Mouse (Mus musculus) MEL (cell line): ENCODE results near the gene Tnfsf9. TPM values are rescaled to one million over a fixed set of nuclear protein-coding genes. Genes with fewer than 3 reads are reported as not detected.

ENCODE experiments used
- DNase-seq: peaks from one replicate; pipeline ENCODE4 v3.0.0; 2011; ENCODE audit warnings: low read depth, low spot score
- H3K27ac ChIP-seq: 2 replicates; pipeline ENCODE4 v1.5.1; 2012; ENCODE audit warnings: low read depth, mild to moderate bottlenecking, control low read depth, low read length, moderate library complexity; ENCODE audit not compliant: control insufficient read depth
- H3K27me3 ChIP-seq, 2 experiments: fragments of 150-350 bp in 1 of 2; sonication (generic) in 1 of 2; 2 replicates each; pipeline ENCODE4 v1.6.1; 2012; ENCODE audit warnings: low read length in 2 of 2, mild to moderate bottlenecking in 2 of 2, improper control_type of control experiment in 1 of 2, moderate library complexity in 1 of 2; ENCODE audit not compliant: insufficient read depth in 2 of 2, control insufficient read depth in 1 of 2
- H3K36me3 ChIP-seq, 2 experiments: 2 replicates each; pipeline ENCODE4 v1.6.1; 2012 to 2014; ENCODE audit warnings: low read length in 2 of 2, improper control_type of control experiment in 1 of 2, inconsistent platforms in 1 of 2, mild to moderate bottlenecking in 1 of 2; ENCODE audit not compliant: insufficient read depth in 2 of 2, control insufficient read depth in 1 of 2
- H3K4me1 ChIP-seq, 2 experiments: fragments of 150-350 bp in 1 of 2; sonication (generic) in 1 of 2; 2 replicates each; pipeline ENCODE4 v1.6.1; 2012; ENCODE audit warnings: low read length in 2 of 2, improper control_type of control experiment in 1 of 2, mild to moderate bottlenecking in 1 of 2; ENCODE audit not compliant: insufficient read depth in 2 of 2, control insufficient read depth in 1 of 2
- H3K4me3 ChIP-seq, 2 experiments: fragments of 150-350 bp in 1 of 2; sonication (generic) in 1 of 2; 2 replicates each; pipeline ENCODE4 v1.5.1; 2012; ENCODE audit warnings: low read depth in 2 of 2, low read length in 2 of 2, mild to moderate bottlenecking in 2 of 2, moderate library complexity in 2 of 2, control low read depth in 1 of 2, improper control_type of control experiment in 1 of 2; ENCODE audit not compliant: control insufficient read depth in 1 of 2, insufficient read depth in 1 of 2
- H3K79me2 ChIP-seq: 2 replicates; pipeline ENCODE4 v1.6.1; 2012; ENCODE audit warnings: mild to moderate bottlenecking, low read length, moderate library complexity; ENCODE audit not compliant: control insufficient read depth, poor library complexity, insufficient read depth
- H3K9ac ChIP-seq: 2 replicates; pipeline ENCODE4 v1.6.1; 2012; ENCODE audit warnings: low read depth, mild to moderate bottlenecking, control low read depth, low read length, moderate library complexity; ENCODE audit not compliant: control insufficient read depth, poor library complexity, severe bottlenecking
- H3K9me3 ChIP-seq: fragments of 150-350 bp; sonication (generic); replicated peaks from 2 replicates; pipeline ENCODE4 v1.6.1; 2012; ENCODE audit warnings: mild to moderate bottlenecking, low read length, improper control_type of control experiment, moderate library complexity; ENCODE audit not compliant: insufficient read depth
- BHLHE40 ChIP-seq: IDR thresholded peaks from 2 replicates; pipeline ENCODE4 v1.6.1; 2012; ENCODE audit warnings: low read depth, mild to moderate bottlenecking, inconsistent platforms, low read length, improper control_type of control experiment, borderline replicate concordance
- E2F4 ChIP-seq: IDR thresholded peaks from 2 replicates; pipeline ENCODE4 v1.6.1; 2011; ENCODE audit warnings: low read depth, low read length, improper control_type of control experiment, borderline replicate concordance
- ELF1 ChIP-seq: IDR thresholded peaks from 2 replicates; pipeline ENCODE4 v1.6.1; 2014; ENCODE audit warnings: low read depth, mild to moderate bottlenecking, inconsistent platforms, low read length, improper control_type of control experiment, moderate library complexity
- EP300 ChIP-seq, 2 experiments: IDR thresholded peaks; 2 replicates each; pipeline ENCODE4 v1.6.1; 2011; ENCODE audit warnings: improper control_type of control experiment in 2 of 2, low read length in 2 of 2, low read depth in 1 of 2, mild to moderate bottlenecking in 1 of 2
- ETS1 ChIP-seq: IDR thresholded peaks from 2 replicates; pipeline ENCODE4 v1.6.1; 2012; ENCODE audit warnings: low read depth, mild to moderate bottlenecking, inconsistent platforms, low read length, improper control_type of control experiment, moderate library complexity
- GABPA ChIP-seq: IDR thresholded peaks from 2 replicates; pipeline ENCODE4 v1.6.1; 2012; ENCODE audit warnings: low read depth, mild to moderate bottlenecking, inconsistent platforms, low read length, improper control_type of control experiment, moderate library complexity
- GATA1 ChIP-seq: IDR thresholded peaks from 2 replicates; pipeline ENCODE4 v1.6.1; 2011; ENCODE audit warnings: low read depth, low read length, improper control_type of control experiment
- MAFK ChIP-seq: IDR thresholded peaks from 2 replicates; pipeline ENCODE4 v1.6.1; 2011; ENCODE audit warnings: low read depth, mild to moderate bottlenecking, low read length, improper control_type of control experiment, borderline replicate concordance
- MXI1 ChIP-seq: IDR thresholded peaks from 2 replicates; pipeline ENCODE4 v1.6.1; 2011; ENCODE audit warnings: mild to moderate bottlenecking, low read depth, low read length, improper control_type of control experiment
- MYB ChIP-seq: IDR thresholded peaks from 2 replicates; pipeline ENCODE4 v1.6.1; 2011; ENCODE audit warnings: mild to moderate bottlenecking, low read depth, low read length, improper control_type of control experiment
- MYC ChIP-seq: IDR thresholded peaks from 2 replicates; pipeline ENCODE4 v1.6.1; 2011; ENCODE audit warnings: low read depth, mild to moderate bottlenecking, low read length, improper control_type of control experiment, moderate library complexity
- NRF1 ChIP-seq: IDR thresholded peaks from 2 replicates; pipeline ENCODE4 v1.6.1; 2014; ENCODE audit warnings: low read depth, mild to moderate bottlenecking, inconsistent platforms, low read length, improper control_type of control experiment, moderate library complexity; ENCODE audit not compliant: poor library complexity, insufficient read depth, severe bottlenecking
- POLR2A ChIP-seq, 2 experiments: IDR thresholded peaks; 2 replicates each; pipeline ENCODE4 v1.6.1; 2011 to 2012; ENCODE audit warnings: low read length in 2 of 2, mild to moderate bottlenecking in 2 of 2, control low read depth in 1 of 2, improper control_type of control experiment in 1 of 2, low read depth in 1 of 2, moderate library complexity in 1 of 2; ENCODE audit not compliant: control insufficient read depth in 1 of 2, insufficient read depth in 1 of 2, poor library complexity in 1 of 2
- POLR2AphosphoS2 ChIP-seq: IDR thresholded peaks from 2 replicates; pipeline ENCODE4 v1.6.1; 2011; ENCODE audit warnings: low read length, improper control_type of control experiment
- RAD21 ChIP-seq: IDR thresholded peaks from 2 replicates; pipeline ENCODE4 v1.6.1; 2011; ENCODE audit warnings: mild to moderate bottlenecking, low read depth, low read length, improper control_type of control experiment
- SMC3 ChIP-seq: IDR thresholded peaks from 2 replicates; pipeline ENCODE4 v1.6.1; 2011; ENCODE audit warnings: low read depth, low read length, improper control_type of control experiment
- TBP ChIP-seq: IDR thresholded peaks from 2 replicates; pipeline ENCODE4 v1.8.0; 2011; ENCODE audit warnings: low read depth, low read length, improper control_type of control experiment
- TCF12 ChIP-seq: IDR thresholded peaks from 2 replicates; pipeline ENCODE4 v1.6.1; 2014; ENCODE audit warnings: low read depth, mild to moderate bottlenecking, inconsistent platforms, low read length, improper control_type of control experiment, moderate library complexity
- UBTF ChIP-seq: IDR thresholded peaks from 2 replicates; pipeline ENCODE4 v1.6.1; 2012; ENCODE audit warnings: low read depth, mild to moderate bottlenecking, inconsistent platforms, low read length, improper control_type of control experiment, moderate library complexity, borderline replicate concordance; ENCODE audit not compliant: insufficient read depth
- USF1 ChIP-seq: IDR thresholded peaks from 2 replicates; pipeline ENCODE4 v1.6.1; 2014; ENCODE audit warnings: low read depth, mild to moderate bottlenecking, inconsistent platforms, low read length, improper control_type of control experiment, moderate library complexity
- ZKSCAN1 ChIP-seq: IDR thresholded peaks from 2 replicates; pipeline ENCODE4 v1.6.1; 2012; ENCODE audit warnings: low read depth, mild to moderate bottlenecking, inconsistent platforms, low read length, improper control_type of control experiment, moderate library complexity
- ZMIZ1 ChIP-seq: IDR thresholded peaks from 2 replicates; pipeline ENCODE4 v1.6.1; 2012; ENCODE audit warnings: low read depth, mild to moderate bottlenecking, inconsistent platforms, low read length, improper control_type of control experiment, moderate library complexity
- ZNF384 ChIP-seq: IDR thresholded peaks from 2 replicates; pipeline ENCODE4 v1.6.1; 2012; ENCODE audit warnings: low read depth, mild to moderate bottlenecking, inconsistent platforms, low read length, improper control_type of control experiment
- polyA plus RNA-seq, 2 experiments: library from polyadenylated mRNA; stranded (reverse) in 1 of 2; unstranded in 1 of 2; fragments of >175 nt in 1 of 2; fragments of >200 nt in 1 of 2; gene quantifications; 2 replicates each; pipeline versions ENCODE4 v1.2.1 to v1.2.4; 2012; ENCODE audit warnings: low replicate concordance in 2 of 2, low read depth in 1 of 2; ENCODE audit not compliant: insufficient read length in 2 of 2, insufficient read depth in 1 of 2, missing spikeins in 1 of 2
- total RNA-seq: library from RNA; depleted of rRNA; stranded (reverse); fragments of 300-350 nt; gene quantifications from 2 replicates; pipeline ENCODE4 v1.2.3, GENCODE M21; 2012

The Tnfsf9 gene
- total and polyA plus RNA-seq, 3 experiments: 2.0 to 3.4 TPM; not detected in 1

- peaks cover 15 to 30% of the 10 kb centered on the region in 2 experiments for H3K4me1 ChIP-seq
- peak overlapping the region; percentile 29; the same call in 1 of the 2 replicates for H3K27ac ChIP-seq
- TF ChIP-seq ZNF384 (no peak), USF1 (no peak), MXI1 (no peak), POLR2AphosphoS2 (no peak), MYB (0 out of 2 replicates have a peak, but pooled peaks have one; percentile 27), POLR2A (IDR thresholded peaks at IDR 0.05; ENCODE audit: control insufficient read depth in 1 of 2, insufficient read depth in 1 of 2, low read depth in 1 of 2, low read length in 2 of 2, poor library complexity in 1 of 2) (no peak), MAFK (no peak), GATA1 (no peak), ELF1 (no peak), BHLHE40 (no peak), TBP (0 out of 2 replicates have a peak, but pooled peaks have one; percentile 29), EP300 (IDR thresholded peaks at IDR 0.05; ENCODE audit: low read depth in 1 of 2, low read length in 2 of 2) (peak; percentile 40 to 61; a peak in 2 of 4 replicates), ETS1 (no peak), SMC3 (no peak), GABPA (no peak)
- TF ChIP-seq, all 39 proteins: peak for 3
- Histone ChIP-seq H3K36me3 (peaks cover 0 to 22% of the 10 kb centered on the region in 2 experiments; a peak in 2 of 4 replicates), H3K4me3 (no peak overlapping the region), H3K9me3 (no peaks in the 10 kb centered on the region), H3K27me3 (no peaks in the 10 kb centered on the region), H3K9ac (peak overlapping the region; percentile 23; the same call in 1 of the 2 replicates), H3K79me2 (no peaks in the 10 kb centered on the region)
- DNase-seq: peak; percentile 52
Measured at GRCm38 (mm10) chr17:57124792-57125191, 19.7 kb downstream of the Tnfsf9 start.

DNA sequence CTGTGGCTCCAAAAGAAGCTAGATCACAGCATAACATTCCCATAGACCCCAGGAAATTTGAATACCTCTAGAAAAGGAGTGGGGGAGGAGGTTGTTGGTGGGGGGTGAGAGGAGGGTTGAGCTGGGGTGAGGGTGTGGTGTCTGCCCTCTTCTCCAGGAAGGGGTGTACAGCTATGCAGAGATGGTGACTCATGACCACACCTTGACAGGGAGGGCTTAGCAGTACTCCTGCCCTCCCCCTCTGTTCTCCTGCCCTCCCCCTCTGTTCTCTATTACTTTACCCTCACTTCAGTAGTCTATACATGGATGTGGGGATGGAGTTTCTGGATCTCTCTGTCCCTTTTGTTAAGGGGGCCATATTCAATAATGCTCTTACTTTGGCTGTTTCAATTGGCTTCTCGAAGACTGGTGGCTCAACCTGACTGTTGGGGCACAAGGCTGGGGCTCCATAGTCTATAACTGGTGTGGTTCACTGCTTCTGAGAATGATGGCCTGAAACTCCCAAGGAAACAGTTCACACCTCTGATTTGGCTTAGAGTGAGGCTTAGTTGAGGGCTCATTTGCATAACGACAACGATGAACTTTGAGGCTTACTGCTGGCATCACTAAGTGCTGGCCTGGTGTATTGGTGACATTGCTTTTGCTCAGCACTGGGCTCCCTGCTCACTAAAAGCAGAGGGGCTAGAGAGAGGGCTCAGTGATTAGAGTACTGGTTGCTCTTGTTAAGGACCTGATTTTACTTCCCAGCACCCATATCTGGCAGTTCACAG lies 20.9 kb downstream of the Tnfsf9 start:
- H3K4me1 ChIP-seq: peaks cover 22 to 36% of the 10 kb centered on the region in 2 experiments
- DNase-seq: peak; percentile 47
- no peak overlapping the region for H3K4me3 ChIP-seq
- H3K27me3 ChIP-seq: no peaks in the 10 kb centered on the region
- no peak overlapping the region for H3K9ac ChIP-seq
- no peak overlapping the region for H3K27ac ChIP-seq
- H3K9me3 ChIP-seq: no peaks in the 10 kb centered on the region
- H3K36me3 ChIP-seq: peaks cover 0 to 29% of the 10 kb centered on the region in 2 experiments; a peak in 2 of 4 replicates
- TF ChIP-seq ZNF384: no peak
- TF ChIP-seq USF1: no peak
- TF ChIP-seq NRF1: no peak
- no peak for TF ChIP-seq MYC
- no peak for TF ChIP-seq E2F4
- no peak for TF ChIP-seq UBTF
- no peak for TF ChIP-seq ZMIZ1
- no peak for TF ChIP-seq ZKSCAN1
- no peak for TF ChIP-seq TCF12
- TF ChIP-seq RAD21: no peak
- no peak for TF ChIP-seq ETS1
- no peak for TF ChIP-seq MAFK
- TF ChIP-seq, all 39 proteins: peak for 0
- no peaks in the 10 kb centered on the region for H3K79me2 ChIP-seq
